Mouse (Mus musculus): Measurements from ENCODE around the gene Shh.
A peak's percentile ranks its signal among the peaks of the same experiment; 100 is the strongest.

The Shh gene

GRCm38 (mm10) chr5:28459456-28460225 is 7.4 kb downstream of the Shh start:
- DNase-seq (ENCODE audit: low read depth): no peak

- no peak for DNase-seq (ENCODE audit: low read depth)
Observed at GRCm38 (mm10) chr5:28458821-28459240, 8.2 kb downstream of the Shh start.

GRCm38 (mm10) chr5:28457921-28458641 is 9.0 kb downstream of the Shh start:
- DNase-seq (ENCODE audit: low read depth): no peak

- DNase-seq (ENCODE audit: low read depth): no peak
Observed at GRCm38 (mm10) chr5:28456366-28456765, 10.7 kb downstream of the Shh start.

GRCm38 (mm10) chr5:28455721-28456120 is 11.3 kb downstream of the Shh start:
- DNase-seq (ENCODE audit: low read depth): no peak

GRCm38 (mm10) chr5:28454546-28454945 is 12.5 kb downstream of the Shh start:
- no peak for DNase-seq (ENCODE audit: low read depth)

- DNase-seq (ENCODE audit: low read depth): no peak
Observed at GRCm38 (mm10) chr5:28453523-28453922, 13.5 kb downstream of the Shh start.

- DNase-seq (ENCODE audit: low read depth): no peak
Observed at GRCm38 (mm10) chr5:28453086-28453485, 14.0 kb downstream of the Shh start.

- peak; percentile 79 for DNase-seq (ENCODE audit: low read depth)
Observed at GRCm38 (mm10) chr5:28451053-28451638, 15.9 kb downstream of the Shh start.

GRCm38 (mm10) chr5:28450126-28450890 is 16.7 kb downstream of the Shh start:
- no peak for DNase-seq (ENCODE audit: low read depth)

GRCm38 (mm10) chr5:28425926-28426325 is 41.1 kb downstream of the Shh start:
- no peak for DNase-seq (ENCODE audit: low read depth)

GRCm38 (mm10) chr5:28423781-28424180 is 43.3 kb downstream of the Shh start:
- DNase-seq (ENCODE audit: low read depth): no peak

GRCm38 (mm10) chr5:28419640-28420265 is 47.3 kb downstream of the Shh start:
- DNase-seq (ENCODE audit: low read depth): no peak

GRCm38 (mm10) chr5:28418734-28419133 is 48.3 kb downstream of the Shh start:
- DNase-seq (ENCODE audit: low read depth): no peak

- no peak for DNase-seq (ENCODE audit: low read depth)
Observed at GRCm38 (mm10) chr5:28416029-28416428, 51.0 kb downstream of the Shh start.

- DNase-seq (ENCODE audit: low read depth): no peak
Observed at GRCm38 (mm10) chr5:28414076-28414475, 53.0 kb downstream of the Shh start.

- DNase-seq (ENCODE audit: low read depth): no peak
Observed at GRCm38 (mm10) chr5:28413533-28413932, 53.5 kb downstream of the Shh start.

- DNase-seq (ENCODE audit: low read depth): no peak
Observed at GRCm38 (mm10) chr5:28412006-28412685, 54.9 kb downstream of the Shh start.
